Mouse (Mus musculus): ENCODE results near the gene Prmt3. TPM values are rescaled to one million over a fixed set of nuclear protein-coding genes. Genes with fewer than 3 reads are reported as not detected.

Gene Prmt3
- total RNA-seq, 1 experiment: 64.8 TPM

DNA sequence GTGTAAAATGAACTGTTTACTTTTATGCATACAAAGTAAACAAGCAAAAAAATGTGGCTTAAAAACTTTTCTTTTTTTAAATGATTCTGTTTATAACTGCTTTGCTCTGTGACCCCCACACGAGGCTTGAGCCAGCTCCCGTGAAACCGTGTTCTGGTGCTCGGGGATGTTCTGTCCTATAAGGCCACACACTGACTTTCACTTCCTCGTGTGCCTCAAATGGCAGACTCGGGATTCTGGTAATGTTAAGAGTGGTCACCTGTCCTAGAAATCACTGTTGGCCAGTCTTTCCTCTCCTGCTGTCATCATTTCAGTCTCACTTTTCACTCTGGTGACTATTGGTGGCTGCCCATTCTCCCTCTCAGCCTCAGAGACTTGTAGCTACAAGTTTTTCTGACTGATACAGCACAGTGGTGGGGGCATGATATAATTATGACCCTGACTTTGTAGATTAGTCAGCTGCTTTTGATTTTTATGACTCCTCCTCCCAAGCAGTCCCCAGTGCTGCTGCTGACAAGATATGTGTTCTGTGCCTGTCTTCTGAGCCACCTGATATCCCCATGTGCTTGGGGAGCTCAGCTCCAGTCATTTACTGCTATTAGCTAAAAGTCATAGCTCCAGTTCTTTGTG, 65.3 kb downstream of the Prmt3 start:
- Histone ChIP-seq H3K9ac (ENCODE audit: insufficient read depth, low read depth, low read length, poor library complexity, severe bottlenecking) (no peak overlapping the region), H3K4me1 (ENCODE audit: control insufficient read depth in 2 of 2, insufficient read depth in 2 of 2, low read length in 2 of 2, poor library complexity in 1 of 2) (no peaks in the 10 kb centered on the region), H3K9me3 (ENCODE audit: control insufficient read depth, insufficient read depth, low read depth, low read length) (no peaks in the 10 kb centered on the region), H3K4me3 (ENCODE audit: insufficient read depth in 1 of 2, low read depth in 1 of 2, low read length in 2 of 2, poor library complexity in 1 of 2, severe bottlenecking in 1 of 2) (no peak overlapping the region), H3K36me3 (ENCODE audit: control insufficient read depth, insufficient read depth, low read length, poor library complexity, severe bottlenecking) (peaks cover 13% of the 10 kb centered on the region), H3K27ac (ENCODE audit: insufficient read depth, low read depth, low read length, poor library complexity, severe bottlenecking) (no peak overlapping the region)
- in situ Hi-C loops (cut with MboI; ENCODE audit: low sequenced_read_pairs in 2 of 2, unreplicated experiment in 2 of 2): no loop called here
- TF ChIP-seq ZC3H11A (IDR thresholded peaks at IDR 0.05; ENCODE audit: borderline replicate concordance, low read depth, low read length) (no peak), MAFK (IDR thresholded peaks at IDR 0.05; ENCODE audit: insufficient read depth, low read depth, low read length) (no peak), CHD2 (IDR thresholded peaks at IDR 0.05; ENCODE audit: low read depth, low read length) (no peak), ZNF384 (IDR thresholded peaks at IDR 0.05; ENCODE audit: low read depth, low read length) (no peak), HCFC1 (IDR thresholded peaks at IDR 0.05; ENCODE audit: borderline replicate concordance, insufficient read depth, low read length) (no peak)
- no peak for DNase-seq (ENCODE audit: low read depth, low spot score)

DNA sequence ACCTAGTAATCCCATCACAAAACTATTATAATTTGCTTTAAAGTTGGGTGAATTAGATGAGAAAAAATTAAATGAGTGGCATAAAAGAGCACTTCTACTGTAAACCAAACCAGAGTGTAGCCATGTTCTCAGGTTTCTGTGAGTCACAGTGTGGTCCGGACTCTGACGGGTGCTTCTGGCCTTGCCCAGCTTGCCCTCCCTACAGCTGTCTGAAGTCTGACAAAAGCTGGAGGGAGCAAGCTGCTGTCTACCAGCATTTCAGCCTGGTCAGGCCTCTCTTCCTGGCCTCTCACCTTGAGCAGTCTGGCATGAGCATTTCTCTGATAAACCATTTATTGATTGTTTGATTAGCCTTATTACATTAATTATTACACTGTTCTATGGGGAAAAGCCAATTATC, 69.8 kb downstream of the Prmt3 start:
- in situ Hi-C loops (cut with MboI; ENCODE audit: low sequenced_read_pairs in 2 of 2, unreplicated experiment in 2 of 2): no loop called here
- Histone ChIP-seq H3K36me3 (ENCODE audit: control insufficient read depth, insufficient read depth, low read length, poor library complexity, severe bottlenecking) (peaks cover 8% of the 10 kb centered on the region), H3K4me1 (ENCODE audit: control insufficient read depth in 2 of 2, insufficient read depth in 2 of 2, low read length in 2 of 2, poor library complexity in 1 of 2) (no peaks in the 10 kb centered on the region), H3K4me3 (ENCODE audit: insufficient read depth in 1 of 2, low read depth in 1 of 2, low read length in 2 of 2, poor library complexity in 1 of 2, severe bottlenecking in 1 of 2) (no peak overlapping the region), H3K9me3 (ENCODE audit: control insufficient read depth, insufficient read depth, low read depth, low read length) (no peaks in the 10 kb centered on the region), H3K9ac (ENCODE audit: insufficient read depth, low read depth, low read length, poor library complexity, severe bottlenecking) (no peak overlapping the region), H3K27ac (ENCODE audit: insufficient read depth, low read depth, low read length, poor library complexity, severe bottlenecking) (no peak overlapping the region)
- DNase-seq (ENCODE audit: low read depth, low spot score): no peak
- no peak for TF ChIP-seq ZNF384 (IDR thresholded peaks at IDR 0.05; ENCODE audit: low read depth, low read length)
- no peak for TF ChIP-seq MAFK (IDR thresholded peaks at IDR 0.05; ENCODE audit: insufficient read depth, low read depth, low read length)
- TF ChIP-seq HCFC1 (IDR thresholded peaks at IDR 0.05; ENCODE audit: borderline replicate concordance, insufficient read depth, low read length): no peak
- TF ChIP-seq CHD2 (IDR thresholded peaks at IDR 0.05; ENCODE audit: low read depth, low read length): no peak
- TF ChIP-seq ZC3H11A (IDR thresholded peaks at IDR 0.05; ENCODE audit: borderline replicate concordance, low read depth, low read length): no peak

DNA sequence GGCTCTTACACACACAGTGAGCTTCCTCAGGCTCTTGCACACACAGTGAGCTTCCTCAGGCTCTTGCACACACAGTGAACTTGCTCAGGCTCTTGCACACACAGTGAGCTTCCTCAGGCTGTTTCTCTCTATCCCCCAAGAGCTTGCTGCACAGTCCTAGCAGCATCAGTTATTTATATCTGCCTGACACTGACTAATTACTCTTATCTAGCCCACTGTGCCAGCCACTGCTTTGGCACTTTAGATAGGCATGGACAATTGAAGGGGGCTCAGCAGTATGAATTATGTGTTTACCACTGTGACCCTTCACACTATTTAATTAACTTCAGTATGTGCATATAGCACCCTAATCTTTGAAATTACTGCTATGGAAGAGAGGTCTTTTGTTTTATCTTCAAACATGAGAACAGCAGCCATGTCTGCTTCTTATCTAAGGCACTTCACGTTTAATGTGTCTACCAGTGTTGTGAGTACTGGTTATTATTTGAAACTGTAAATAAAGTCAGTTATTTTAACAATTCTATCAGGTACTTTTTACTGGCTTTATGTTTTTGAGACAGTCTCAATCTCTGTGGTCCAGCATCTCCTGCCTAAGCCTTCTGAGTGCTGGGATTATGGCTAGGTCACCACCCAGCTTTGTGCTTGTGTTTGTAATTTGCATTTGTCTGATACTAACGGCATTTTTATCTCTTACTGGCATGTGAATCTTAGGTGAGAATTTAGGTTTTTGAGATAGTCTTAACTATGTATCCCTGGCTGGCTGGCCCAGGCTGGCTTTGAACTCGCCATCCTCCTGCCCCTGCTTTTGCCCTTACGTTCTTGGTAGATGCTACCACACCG, 75.4 kb downstream of the Prmt3 start:
- Histone ChIP-seq H3K9me3 (ENCODE audit: control insufficient read depth, insufficient read depth, low read depth, low read length) (no peaks in the 10 kb centered on the region), H3K9ac (ENCODE audit: insufficient read depth, low read depth, low read length, poor library complexity, severe bottlenecking) (no peak overlapping the region), H3K4me3 (ENCODE audit: insufficient read depth in 1 of 2, low read depth in 1 of 2, low read length in 2 of 2, poor library complexity in 1 of 2, severe bottlenecking in 1 of 2) (no peak overlapping the region), H3K27ac (ENCODE audit: insufficient read depth, low read depth, low read length, poor library complexity, severe bottlenecking) (no peak overlapping the region), H3K4me1 (ENCODE audit: control insufficient read depth in 2 of 2, insufficient read depth in 2 of 2, low read length in 2 of 2, poor library complexity in 1 of 2) (peaks cover 0 to 4% of the 10 kb centered on the region in 2 experiments; a peak in 1 of 4 replicates), H3K36me3 (ENCODE audit: control insufficient read depth, insufficient read depth, low read length, poor library complexity, severe bottlenecking) (peaks cover 8% of the 10 kb centered on the region)
- DNase-seq (ENCODE audit: low read depth, low spot score): no peak
- in situ Hi-C loops (cut with MboI; ENCODE audit: low sequenced_read_pairs in 2 of 2, unreplicated experiment in 2 of 2): no loop called here
- no peak for TF ChIP-seq HCFC1 (IDR thresholded peaks at IDR 0.05; ENCODE audit: borderline replicate concordance, insufficient read depth, low read length)
- no peak for TF ChIP-seq MAFK (IDR thresholded peaks at IDR 0.05; ENCODE audit: insufficient read depth, low read depth, low read length)
- TF ChIP-seq ZC3H11A (IDR thresholded peaks at IDR 0.05; ENCODE audit: borderline replicate concordance, low read depth, low read length): no peak
- TF ChIP-seq CHD2 (IDR thresholded peaks at IDR 0.05; ENCODE audit: low read depth, low read length): no peak
- TF ChIP-seq ZNF384 (IDR thresholded peaks at IDR 0.05; ENCODE audit: low read depth, low read length): no peak

DNA sequence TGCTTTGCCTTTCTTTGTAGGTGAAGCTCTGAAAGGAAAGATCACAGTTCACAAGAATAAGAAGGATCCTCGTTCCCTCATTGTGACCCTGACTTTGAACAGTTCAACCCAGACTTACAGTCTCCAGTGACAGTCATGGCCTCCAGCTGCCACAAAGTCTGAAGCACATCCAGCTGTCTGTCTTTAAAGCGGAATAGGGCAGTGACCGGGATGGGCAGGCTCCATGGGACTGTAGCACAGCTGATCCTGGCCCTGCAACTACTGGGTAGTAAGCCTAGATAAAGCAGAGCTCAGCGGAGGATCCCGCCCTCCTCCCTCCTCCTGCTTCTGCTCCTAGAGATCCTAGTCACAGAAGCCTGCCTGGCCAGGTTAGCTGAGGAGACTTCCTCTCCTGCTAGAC, 79.2 kb downstream of the Prmt3 start:
- H3K4me1 ChIP-seq (ENCODE audit: control insufficient read depth in 2 of 2, insufficient read depth in 2 of 2, low read length in 2 of 2, poor library complexity in 1 of 2): peaks cover 0 to 4% of the 10 kb centered on the region in 2 experiments; a peak in 1 of 4 replicates
- H3K4me3 ChIP-seq (ENCODE audit: insufficient read depth in 1 of 2, low read depth in 1 of 2, low read length in 2 of 2, poor library complexity in 1 of 2, severe bottlenecking in 1 of 2): no peak overlapping the region
- H3K9ac ChIP-seq (ENCODE audit: insufficient read depth, low read depth, low read length, poor library complexity, severe bottlenecking): no peak overlapping the region
- no peak for DNase-seq (ENCODE audit: low read depth, low spot score)
- TF ChIP-seq CHD2 (IDR thresholded peaks at IDR 0.05; ENCODE audit: low read depth, low read length) (no peak), ZC3H11A (IDR thresholded peaks at IDR 0.05; ENCODE audit: borderline replicate concordance, low read depth, low read length) (no peak), HCFC1 (IDR thresholded peaks at IDR 0.05; ENCODE audit: borderline replicate concordance, insufficient read depth, low read length) (no peak), MAFK (IDR thresholded peaks at IDR 0.05; ENCODE audit: insufficient read depth, low read depth, low read length) (no peak), ZNF384 (IDR thresholded peaks at IDR 0.05; ENCODE audit: low read depth, low read length) (no peak)
- H3K9me3 ChIP-seq (ENCODE audit: control insufficient read depth, insufficient read depth, low read depth, low read length): no peaks in the 10 kb centered on the region
- H3K36me3 ChIP-seq (ENCODE audit: control insufficient read depth, insufficient read depth, low read length, poor library complexity, severe bottlenecking): peaks cover 12% of the 10 kb centered on the region
- in situ Hi-C loops (cut with MboI; ENCODE audit: low sequenced_read_pairs in 2 of 2, unreplicated experiment in 2 of 2): no loop called here
- H3K27ac ChIP-seq (ENCODE audit: insufficient read depth, low read depth, low read length, poor library complexity, severe bottlenecking): no peak overlapping the region
